Mouse (Mus musculus) midbrain, embryonic 14.5 days (tissue): ENCODE results near the gene Col28a1. TPM values are rescaled to one million over a fixed set of nuclear protein-coding genes. Genes with fewer than 3 reads are reported as not detected.

Experiments
- ATAC-seq: fragments of 200-750 bp; cut with Nextera tagmentation; 2 replicates; pipeline ENCODE4 v1.8.0; 2017; ENCODE audit warnings: moderate number of reproducible peaks, moderate library complexity; ENCODE audit not compliant: low FRiP score, low TSS enrichment
- DNase-seq: peaks from one replicate; pipeline ENCODE4 v3.0.0-alpha.2; 2015
- H3K27ac ChIP-seq: fragments of 300-500 bp; sonication (generic); replicated peaks from 2 replicates; pipeline ENCODE4 v1.5.1; 2014; ENCODE audit warnings: mild to moderate bottlenecking, low read depth, low read length, moderate library complexity
- H3K27me3 ChIP-seq: fragments of 300-500 bp; sonication (generic); 2 replicates; pipeline ENCODE4 v1.6.1; 2014; ENCODE audit warnings: low read length, control low read depth, mixed read lengths; ENCODE audit not compliant: control insufficient read depth, insufficient read depth
- H3K36me3 ChIP-seq: fragments of 300-500 bp; sonication (generic); 2 replicates; pipeline ENCODE4 v1.6.1; 2014; ENCODE audit warnings: low read length, control low read depth; ENCODE audit not compliant: control insufficient read depth, insufficient read depth
- H3K4me1 ChIP-seq: fragments of 300-500 bp; sonication (generic); 2 replicates; pipeline ENCODE4 v1.6.1; 2014; ENCODE audit warnings: mild to moderate bottlenecking, antibody characterized with exemption, low read length, control low read depth; ENCODE audit not compliant: control insufficient read depth, insufficient read depth
- H3K4me2 ChIP-seq: fragments of 300-500 bp; sonication (generic); 2 replicates; pipeline ENCODE4 v1.6.1; 2014; ENCODE audit warnings: mild to moderate bottlenecking, low read length, moderate library complexity
- H3K4me3 ChIP-seq: fragments of 300-500 bp; sonication (generic); replicated peaks from 2 replicates; pipeline ENCODE4 v1.5.1; 2014; ENCODE audit warnings: low read depth, low read length
- H3K9ac ChIP-seq: fragments of 300-500 bp; sonication (generic); replicated peaks from 2 replicates; pipeline ENCODE4 v1.6.1; 2014; ENCODE audit warnings: mild to moderate bottlenecking, low read length, moderate library complexity
- H3K9me3 ChIP-seq: fragments of 300-500 bp; sonication (generic); 2 replicates; pipeline ENCODE4 v1.6.1; 2016; ENCODE audit warnings: low read length, control low read depth, mixed read lengths; ENCODE audit not compliant: control insufficient read depth
- WGBS: fragments of 180-500 bp; shearing (Covaris S2); extraction: QIAGEN DNeasy Blood & Tissue Kit; methylation state at CpG from one replicate; pipeline ENCODE4 v1.1.7; 2014; 5-methylcytosine and 5-hydroxymethylcytosine counted together
- polyA plus RNA-seq: library from polyadenylated mRNA; unstranded; fragments of >200 nt; fragmentation: Nextera tagmentation; extraction: Ambion mirVana; gene quantifications from 2 replicates; pipeline ENCODE4 v1.2.1, GENCODE M21; 2014

Gene Col28a1
- polyA plus RNA-seq, 1 experiment from 2014 or later = 0.49 TPM

GRCm38 (mm10) chr6:8178397-8178941, 13.9 kb downstream of the Col28a1 start:
- Histone ChIP-seq H3K4me3 (0 out of 2 replicates have a peak overlapping the region, but pooled peaks have one; percentile 1), H3K27ac (peak overlapping the region; percentile 75), H3K4me2 (peak overlapping the region; percentile 47), H3K27me3 (no peaks in the 10 kb centered on the region), H3K9me3 (no peaks in the 10 kb centered on the region), H3K9ac (peak overlapping the region; percentile 17; the same call in 1 of the 2 replicates), H3K36me3 (no peaks in the 10 kb centered on the region), H3K4me1 (peaks cover 7% of the 10 kb centered on the region)
- WGBS = 9% methylated on average over 10 of the region's 10 CpGs
- ATAC-seq (peak; percentile 57; the same call in 1 of the 2 replicates), DNase-seq (peak; percentile 79)

- DNase-seq (no peak), ATAC-seq (no peak)
- Histone ChIP-seq H3K27ac (no peak overlapping the region), H3K9ac (no peak overlapping the region), H3K27me3 (no peaks in the 10 kb centered on the region), H3K4me1 (peaks cover 7% of the 10 kb centered on the region), H3K4me2 (no peak overlapping the region), H3K9me3 (no peaks in the 10 kb centered on the region), H3K4me3 (no peak overlapping the region), H3K36me3 (no peaks in the 10 kb centered on the region)
- WGBS = 93% methylated on average over 2 of the region's 2 CpGs
Observed at GRCm38 (mm10) chr6:8176116-8176515, 16.3 kb downstream of the Col28a1 start.

- Histone ChIP-seq H3K27me3 (no peaks in the 10 kb centered on the region), H3K9ac (no peak overlapping the region), H3K36me3 (no peaks in the 10 kb centered on the region), H3K27ac (no peak overlapping the region), H3K4me2 (no peak overlapping the region), H3K4me3 (no peak overlapping the region), H3K9me3 (no peaks in the 10 kb centered on the region), H3K4me1 (peaks cover 7% of the 10 kb centered on the region)
- 94% methylated on average over 7 of the region's 7 CpGs for WGBS
- DNase-seq = no peak
- no peak for ATAC-seq
Observed at GRCm38 (mm10) chr6:8175346-8175745, 17.1 kb downstream of the Col28a1 start.

GRCm38 (mm10) chr6:8174062-8174461, 18.4 kb downstream of the Col28a1 start:
- no peak overlapping the region for H3K9ac ChIP-seq
- H3K27me3 ChIP-seq = no peaks in the 10 kb centered on the region
- DNase-seq (peak; percentile 23), ATAC-seq (no peak)
- H3K36me3 ChIP-seq = no peaks in the 10 kb centered on the region
- no peak overlapping the region for H3K27ac ChIP-seq
- H3K9me3 ChIP-seq = no peaks in the 10 kb centered on the region
- H3K4me3 ChIP-seq = no peak overlapping the region
- H3K4me2 ChIP-seq = no peak overlapping the region
- 59% methylated on average over 2 of the region's 2 CpGs for whole genome bisulfite sequencing
- H3K4me1 ChIP-seq = peaks cover 5% of the 10 kb centered on the region

GRCm38 (mm10) chr6:8172101-8172500, 20.3 kb downstream of the Col28a1 start:
- Histone ChIP-seq H3K4me1 (no peaks in the 10 kb centered on the region), H3K9ac (no peak overlapping the region), H3K4me2 (no peak overlapping the region), H3K4me3 (no peak overlapping the region), H3K9me3 (no peaks in the 10 kb centered on the region), H3K27ac (no peak overlapping the region), H3K27me3 (no peaks in the 10 kb centered on the region), H3K36me3 (no peaks in the 10 kb centered on the region)
- DNase-seq (no peak), ATAC-seq (no peak)
- 82% methylated on average over 1 of the region's 1 CpGs for WGBS

- H3K4me3 ChIP-seq = no peak overlapping the region
Observed at GRCm38 (mm10) chr6:8164741-8165140, 27.7 kb downstream of the Col28a1 start.

GRCm38 (mm10) chr6:8160001-8160400, 32.4 kb downstream of the Col28a1 start:
- H3K4me1 ChIP-seq = no peaks in the 10 kb centered on the region
- no peak overlapping the region for H3K4me3 ChIP-seq
- H3K9ac ChIP-seq = no peak overlapping the region
- H3K27ac ChIP-seq = no peak overlapping the region
- H3K9me3 ChIP-seq = no peaks in the 10 kb centered on the region
- H3K4me2 ChIP-seq = no peak overlapping the region
- ATAC-seq = no peak
- no peaks in the 10 kb centered on the region for H3K27me3 ChIP-seq
- H3K36me3 ChIP-seq = no peaks in the 10 kb centered on the region
- WGBS = 50% methylated on average over 2 of the region's 2 CpGs
- no peak for DNase-seq

More at GRCm38 (mm10) chr6:8164741-8165140, 27.7 kb downstream of the Col28a1 start:
- Histone ChIP-seq H3K9ac (no peak overlapping the region), H3K36me3 (no peaks in the 10 kb centered on the region), H3K27ac (no peak overlapping the region), H3K9me3 (no peaks in the 10 kb centered on the region), H3K27me3 (no peaks in the 10 kb centered on the region), H3K4me1 (no peaks in the 10 kb centered on the region), H3K4me2 (no peak overlapping the region)
- ATAC-seq = no peak
- no peak for DNase-seq
- 63% methylated on average over 1 of the region's 1 CpGs for WGBS

- no peak overlapping the region for H3K9ac ChIP-seq
- 0 out of 2 replicates have a peak, but pooled peaks cover 5% of the 10 kb centered on the region for H3K4me1 ChIP-seq
- no peak overlapping the region for H3K4me3 ChIP-seq
- no peak overlapping the region for H3K4me2 ChIP-seq
- DNase-seq = no peak
- no peaks in the 10 kb centered on the region for H3K36me3 ChIP-seq
- no peak for ATAC-seq
- no peaks in the 10 kb centered on the region for H3K9me3 ChIP-seq
- H3K27me3 ChIP-seq = no peaks in the 10 kb centered on the region
- no peak overlapping the region for H3K27ac ChIP-seq
Observed at GRCm38 (mm10) chr6:8157121-8157520, 35.3 kb downstream of the Col28a1 start.

- H3K9me3 ChIP-seq = no peaks in the 10 kb centered on the region
- H3K4me3 ChIP-seq = no peak overlapping the region
- WGBS = 42% methylated on average over 10 of the region's 10 CpGs
- 0 out of 2 replicates have a peak, but pooled peaks cover 5% of the 10 kb centered on the region for H3K4me1 ChIP-seq
- H3K27me3 ChIP-seq = no peaks in the 10 kb centered on the region
- H3K9ac ChIP-seq = no peak overlapping the region
- H3K27ac ChIP-seq = no peak overlapping the region
- ATAC-seq (peak; percentile 76), DNase-seq (peak; percentile 48)
- no peaks in the 10 kb centered on the region for H3K36me3 ChIP-seq
- no peak overlapping the region for H3K4me2 ChIP-seq
Observed at GRCm38 (mm10) chr6:8152551-8153361, 39.7 kb downstream of the Col28a1 start.
